ENCODE assay signal across 8 mouse cellular contexts in genomic region chr14:121676121-121676591, GRCm38 (mm10).
A peak's percentile ranks its signal among the peaks of the same experiment; 100 is the strongest.
DNase-seq lines count a peak whose midpoint lies in the region; ATAC-seq and TF ChIP-seq lines count a peak whose summit lies in the region.

No protein-coding gene starts in this region.

- H3K4me1 ChIP-seq in cerebellum, adult 2 months (ENCODE audit: control insufficient read depth, insufficient read depth, low read length), result peaks cover 12% of the 10 kb centered on the region
- peaks cover 2% of the 10 kb centered on the region; the same call in 1 of the 2 replicates for H3K4me1 ChIP-seq in intestine, postnatal 0 days (replicated peaks; ENCODE audit: control insufficient read depth, insufficient read depth, low read length)

- TF ChIP-seq CTCF in cerebellum, adult 2 months (IDR thresholded peaks at IDR 0.05; ENCODE audit: borderline replicate concordance, insufficient read depth, low read depth, low read length), result no peak
- no peak for TF ChIP-seq CTCF in intestine, postnatal 0 days (IDR thresholded peaks at IDR 0.05; ENCODE audit: low read depth)

- ATAC-seq in intestine, postnatal 0 days, result peak; percentile 44

- no peaks in the 10 kb centered on the region for H3K9me3 ChIP-seq in intestine, postnatal 0 days (ENCODE audit: control insufficient read depth)

- peak overlapping the region; percentile 7; the same call in 1 of the 2 replicates for H3K27ac ChIP-seq in cerebellum, adult 2 months (ENCODE audit: insufficient read depth, low read length)
- H3K27ac ChIP-seq in intestine, postnatal 0 days (ENCODE audit: low read depth, low read length), result no peak overlapping the region

- DNase-seq in cerebellum, adult 2 months, result no peak
- DNase-seq in cerebellum, adult 9-11 months, result no peak
- peak; percentile 60 for DNase-seq in ovary, postnatal 36 days (ENCODE audit: low spot score)
- DNase-seq in ovary, postnatal 14 days (ENCODE audit: low spot score), result no peak
- peak; percentile 35 for DNase-seq in testis, postnatal 14 days (ENCODE audit: low spot score)
- no peak for DNase-seq in frontal cortex, postnatal 14 days (ENCODE audit: low spot score in 2 of 2)
- DNase-seq in layer of hippocampus, postnatal 36 days, result no peak

- H3K4me2 ChIP-seq in intestine, postnatal 0 days (replicated peaks; ENCODE audit: low read depth), result no peak overlapping the region

- H3K9ac ChIP-seq in intestine, postnatal 0 days (ENCODE audit: low read depth, low read length), result no peak overlapping the region

- H3K36me3 ChIP-seq in intestine, postnatal 0 days (ENCODE audit: control insufficient read depth, insufficient read depth), result no peaks in the 10 kb centered on the region

- H3K27me3 ChIP-seq in cerebellum, adult 2 months (ENCODE audit: control insufficient read depth, insufficient read depth, low read length), result no peaks in the 10 kb centered on the region
- no peaks in the 10 kb centered on the region for H3K27me3 ChIP-seq in intestine, postnatal 0 days (replicated peaks; ENCODE audit: control insufficient read depth, insufficient read depth, low read length)

- no peak overlapping the region for H3K4me3 ChIP-seq in cerebellum, adult 2 months (replicated peaks; ENCODE audit: insufficient read depth, low read depth, low read length)
- no peak overlapping the region for H3K4me3 ChIP-seq in intestine, postnatal 0 days (ENCODE audit: low read depth, low read length)

- TF ChIP-seq POLR2A in cerebellum, adult 2 months (IDR thresholded peaks at IDR 0.05; ENCODE audit: borderline replicate concordance, insufficient read depth, low read length), result no peak

Comparison
In these comparisons a context has a peak if more than half of its experiments do, and no peak if none do; other contexts are left out.
1. DNase-seq: peak in ovary, postnatal 36 days (single experiment) and testis, postnatal 14 days (single experiment); none in cerebellum, adult 2 months (0 of 2), cerebellum, adult 9-11 months (single experiment), ovary, postnatal 14 days (single experiment), frontal cortex, postnatal 14 days (0 of 2) and layer of hippocampus, postnatal 36 days (0 of 2).